Mouse (Mus musculus) liver, embryonic 12.5 days (tissue): ENCODE measurements around the gene Prdm16. TPM values are rescaled to one million over a fixed set of nuclear protein-coding genes. Genes with fewer than 3 reads are reported as not detected.

Source experiments
- ATAC-seq: fragments of 200-750 bp; cut with Nextera tagmentation; 2 replicates; pipeline ENCODE4 v1.8.0; 2017; ENCODE audit warnings: moderate number of reproducible peaks, mild to moderate bottlenecking, moderate library complexity
- H3K27ac ChIP-seq: fragments of 300-500 bp; sonication (generic); 2 replicates; pipeline ENCODE4 v1.5.1; 2016; ENCODE audit warnings: mild to moderate bottlenecking
- H3K27me3 ChIP-seq: fragments of 300-500 bp; sonication (generic); replicated peaks from 2 replicates; pipeline ENCODE4 v1.6.1; 2016; ENCODE audit warnings: mild to moderate bottlenecking, moderate library complexity
- H3K36me3 ChIP-seq: fragments of 300-500 bp; sonication (generic); 2 replicates; pipeline ENCODE4 v1.6.1; 2016; ENCODE audit warnings: mild to moderate bottlenecking, moderate library complexity
- H3K4me1 ChIP-seq: fragments of 300-500 bp; sonication (generic); 2 replicates; pipeline ENCODE4 v1.6.1; 2016
- H3K4me2 ChIP-seq: fragments of 300-500 bp; sonication (generic); 2 replicates; pipeline ENCODE4 v1.6.1; 2016; ENCODE audit warnings: mild to moderate bottlenecking, moderate library complexity
- H3K4me3 ChIP-seq: fragments of 300-500 bp; sonication (generic); 2 replicates; pipeline ENCODE4 v1.5.1; 2016; ENCODE audit warnings: mild to moderate bottlenecking, moderate library complexity
- H3K9ac ChIP-seq: fragments of 300-500 bp; sonication (generic); 2 replicates; pipeline ENCODE4 v1.6.1; 2016; ENCODE audit warnings: mild to moderate bottlenecking, moderate library complexity
- H3K9me3 ChIP-seq: fragments of 300-500 bp; sonication (generic); replicated peaks from 2 replicates; pipeline ENCODE4 v1.6.1; 2016; ENCODE audit warnings: mild to moderate bottlenecking, moderate library complexity
- WGBS: fragments of 180-500 bp; shearing (Covaris S2); methylation state at CpG from one replicate; pipeline ENCODE4 v1.1.7; 2016; ENCODE audit not compliant: insufficient replicate concordance; 5-methylcytosine and 5-hydroxymethylcytosine counted together
- polyA plus RNA-seq: library from polyadenylated mRNA; unstranded; fragments of >200 nt; fragmentation: Nextera tagmentation; extraction: Ambion mirVana; gene quantifications from 2 replicates; pipeline ENCODE4 v1.2.1, GENCODE M21; 2016

Prdm16 gene
- polyA plus RNA-seq, 1 experiment from 2014 or later, result 2.4 TPM

- Histone ChIP-seq H3K27me3 (peaks cover 28% of the 10 kb centered on the region), H3K4me3 (no peak overlapping the region), H3K4me1 (0 out of 2 replicates have a peak, but pooled peaks cover 9% of the 10 kb centered on the region), H3K36me3 (no peaks in the 10 kb centered on the region), H3K9me3 (no peaks in the 10 kb centered on the region), H3K27ac (peak overlapping the region; percentile 62), H3K9ac (no peak overlapping the region), H3K4me2 (no peak overlapping the region)
- peak; percentile 65 for ATAC-seq
- WGBS, result 46% methylated on average over 8 of the region's 8 CpGs
Observed at GRCm38 (mm10) chr4:154294262-154294731, 342.4 kb downstream of the Prdm16 start.

GRCm38 (mm10) chr4:154293735-154294201 lies 342.9 kb downstream of the Prdm16 start:
- no peak overlapping the region for H3K9ac ChIP-seq
- peaks cover 23% of the 10 kb centered on the region for H3K27me3 ChIP-seq
- no peak overlapping the region for H3K4me3 ChIP-seq
- ATAC-seq, result peak; percentile 33
- 0 out of 2 replicates have a peak, but pooled peaks cover 8% of the 10 kb centered on the region for H3K4me1 ChIP-seq
- no peaks in the 10 kb centered on the region for H3K36me3 ChIP-seq
- H3K4me2 ChIP-seq, result no peak overlapping the region
- H3K27ac ChIP-seq, result peak overlapping the region; percentile 62
- H3K9me3 ChIP-seq, result no peaks in the 10 kb centered on the region
- 45% methylated on average over 4 of the region's 4 CpGs for WGBS

GRCm38 (mm10) chr4:154283671-154284070 lies 353.0 kb downstream of the Prdm16 start:
- Histone ChIP-seq H3K27me3 (no peaks in the 10 kb centered on the region), H3K9ac (no peak overlapping the region), H3K36me3 (no peaks in the 10 kb centered on the region), H3K4me2 (no peak overlapping the region), H3K27ac (no peak overlapping the region), H3K4me3 (no peak overlapping the region), H3K9me3 (no peaks in the 10 kb centered on the region), H3K4me1 (no peaks in the 10 kb centered on the region)
- 49% methylated on average over 7 of the region's 7 CpGs for WGBS
- ATAC-seq, result no peak

GRCm38 (mm10) chr4:154279481-154279880 lies 357.2 kb downstream of the Prdm16 start:
- ATAC-seq, result no peak
- 51% methylated on average over 9 of the region's 9 CpGs for WGBS

GRCm38 (mm10) chr4:154273000-154273399 lies 363.7 kb downstream of the Prdm16 start:
- no peaks in the 10 kb centered on the region for H3K9me3 ChIP-seq
- H3K36me3 ChIP-seq, result no peaks in the 10 kb centered on the region
- no peaks in the 10 kb centered on the region for H3K4me1 ChIP-seq
- 0 out of 2 replicates have a peak, but pooled peaks cover 3% of the 10 kb centered on the region for H3K27me3 ChIP-seq
- no peak overlapping the region for H3K4me3 ChIP-seq
- H3K27ac ChIP-seq, result no peak overlapping the region
- ATAC-seq, result no peak
- no peak overlapping the region for H3K4me2 ChIP-seq
- no peak overlapping the region for H3K9ac ChIP-seq
- WGBS, result 55% methylated on average over 3 of the region's 3 CpGs

More at GRCm38 (mm10) chr4:154279481-154279880, 357.2 kb downstream of the Prdm16 start:
- no peak overlapping the region for H3K9ac ChIP-seq
- H3K4me3 ChIP-seq, result no peak overlapping the region
- H3K4me1 ChIP-seq, result no peaks in the 10 kb centered on the region
- no peaks in the 10 kb centered on the region for H3K27me3 ChIP-seq
- H3K9me3 ChIP-seq, result no peaks in the 10 kb centered on the region
- H3K36me3 ChIP-seq, result no peaks in the 10 kb centered on the region
- H3K27ac ChIP-seq, result no peak overlapping the region
- no peak overlapping the region for H3K4me2 ChIP-seq

- no peak for ATAC-seq
- no peak overlapping the region for H3K4me3 ChIP-seq
- no peaks in the 10 kb centered on the region for H3K9me3 ChIP-seq
- H3K9ac ChIP-seq, result no peak overlapping the region
- no peak overlapping the region for H3K27ac ChIP-seq
- no peaks in the 10 kb centered on the region for H3K4me1 ChIP-seq
- WGBS, result 49% methylated on average over 10 of the region's 10 CpGs
- H3K4me2 ChIP-seq, result no peak overlapping the region
- no peaks in the 10 kb centered on the region for H3K36me3 ChIP-seq
- 0 out of 2 replicates have a peak, but pooled peaks cover 4% of the 10 kb centered on the region for H3K27me3 ChIP-seq
Observed at GRCm38 (mm10) chr4:154269520-154269919, 367.2 kb downstream of the Prdm16 start.

- Histone ChIP-seq H3K4me1 (no peaks in the 10 kb centered on the region), H3K4me3 (no peak overlapping the region), H3K9ac (no peak overlapping the region), H3K27ac (no peak overlapping the region), H3K9me3 (no peaks in the 10 kb centered on the region), H3K36me3 (0 out of 2 replicates have a peak, but pooled peaks cover 4% of the 10 kb centered on the region), H3K4me2 (no peak overlapping the region), H3K27me3 (0 out of 2 replicates have a peak, but pooled peaks cover 4% of the 10 kb centered on the region)
- 62% methylated on average over 6 of the region's 6 CpGs for WGBS
- no peak for ATAC-seq
Observed at GRCm38 (mm10) chr4:154267511-154267910, 369.2 kb downstream of the Prdm16 start.

Other genes with a start within 250 kb of the Prdm16 start
- gene Actrt2, start 31.0 kb upstream of the Prdm16 start, polyA plus RNA-seq, result not detected in 2 replicates
- gene Ttc34, start 200.6 kb upstream of the Prdm16 start, polyA plus RNA-seq, result not detected in 2 replicates
- 1.7 and 2.5 TPM in 2 replicates for gene Mmel1, start 232.7 kb upstream of the Prdm16 start, polyA plus RNA-seq